Mouse (Mus musculus) stomach, embryonic 15.5 days (tissue): Measurements from ENCODE around the gene Gm16253. TPM values are rescaled to one million over a fixed set of nuclear protein-coding genes. Genes with fewer than 3 reads are reported as not detected.

ENCODE experiments used
- ATAC-seq: fragments of 200-750 bp; cut with Nextera tagmentation; 2 replicates; pipeline ENCODE4 v1.8.0; 2017; ENCODE audit warnings: low read depth, moderate number of reproducible peaks, moderate TSS enrichment; ENCODE audit not compliant: insufficient read depth, low FRiP score
- H3K27ac ChIP-seq: fragments of 300-500 bp; sonication (generic); 2 replicates; pipeline ENCODE4 v1.5.1; 2015; ENCODE audit warnings: mild to moderate bottlenecking, inconsistent platforms
- H3K27me3 ChIP-seq: fragments of 300-500 bp; sonication (generic); replicated peaks from 2 replicates; pipeline ENCODE4 v1.6.1; 2015; ENCODE audit warnings: inconsistent platforms
- H3K36me3 ChIP-seq: fragments of 300-500 bp; sonication (generic); 2 replicates; pipeline ENCODE4 v1.6.1; 2015; ENCODE audit warnings: inconsistent platforms
- H3K4me1 ChIP-seq: fragments of 300-500 bp; sonication (generic); 2 replicates; pipeline ENCODE4 v1.6.1; 2015; ENCODE audit warnings: inconsistent platforms
- H3K4me2 ChIP-seq: fragments of 300-500 bp; sonication (generic); 2 replicates; pipeline ENCODE4 v1.6.1; 2015; ENCODE audit warnings: mild to moderate bottlenecking, inconsistent platforms
- H3K4me3 ChIP-seq: fragments of 300-500 bp; sonication (generic); replicated peaks from 2 replicates; pipeline ENCODE4 v1.5.1; 2015; ENCODE audit warnings: inconsistent platforms
- H3K9ac ChIP-seq: fragments of 300-500 bp; sonication (generic); 2 replicates; pipeline ENCODE4 v1.6.1; 2015; ENCODE audit warnings: inconsistent platforms
- H3K9me3 ChIP-seq: fragments of 300-500 bp; sonication (generic); 2 replicates; pipeline ENCODE4 v1.6.1; 2016; ENCODE audit warnings: inconsistent platforms
- WGBS: fragments of 180-500 bp; shearing (Covaris S2); methylation state at CpG from one replicate; pipeline ENCODE4 v1.1.7; 2015; 5-methylcytosine and 5-hydroxymethylcytosine counted together
- polyA plus RNA-seq: library from polyadenylated mRNA; unstranded; fragments of >200 nt; fragmentation: Nextera tagmentation; extraction: Ambion mirVana; gene quantifications from 2 replicates; pipeline ENCODE4 v1.2.1, GENCODE M21; 2015

Gene Gm16253
- 1.6 and 1.8 TPM in 2 replicates for polyA plus RNA-seq

DNA sequence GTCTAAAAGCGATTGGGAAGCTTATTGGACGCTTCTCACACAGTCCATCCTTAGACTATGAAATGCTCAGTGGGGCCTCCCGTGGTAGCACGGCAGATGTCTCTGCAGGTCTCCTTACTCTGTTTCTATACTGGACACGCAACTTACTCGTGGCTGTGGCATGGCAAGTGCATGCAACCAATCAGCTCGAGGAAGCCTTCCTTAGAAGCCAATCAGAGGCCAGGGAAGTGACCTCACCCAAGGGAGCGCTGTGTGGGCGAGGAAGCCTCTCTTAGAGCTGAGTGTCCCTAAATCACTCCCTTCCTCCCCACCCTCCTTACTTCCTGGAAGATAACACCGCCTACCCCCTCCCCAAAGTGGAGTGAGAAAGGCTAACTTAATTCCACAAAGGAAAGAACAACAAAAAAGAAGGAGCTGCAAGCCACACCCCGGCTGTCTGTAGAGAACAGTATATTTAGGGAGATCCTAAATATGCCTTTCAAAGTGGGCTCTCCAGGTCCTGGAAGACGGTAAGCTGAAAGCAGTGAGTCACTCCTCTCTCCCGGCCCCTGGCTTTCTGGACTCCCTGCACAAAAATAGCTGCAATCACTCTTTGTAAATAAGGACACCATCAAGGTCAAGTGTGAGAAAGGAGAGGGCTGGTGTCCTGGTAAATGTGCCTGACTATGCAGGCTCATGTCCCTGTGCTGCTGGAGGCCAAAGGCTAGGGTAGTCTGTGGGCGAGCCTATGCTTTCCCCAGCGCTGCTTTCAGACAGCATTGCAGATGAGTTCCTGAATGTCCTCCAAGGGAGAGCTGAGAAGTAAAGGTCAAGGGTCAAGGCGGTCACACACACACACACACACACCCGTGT lies at the start of gene Gm16253:
Gm16253 (plus strand) TSS at position 295 of the 852 bp plus-strand sequence.
- H3K4me3 ChIP-seq: peak within 1 kb of the TSS; percentile 18
- peak within 1 kb of the TSS; percentile 46 for H3K4me2 ChIP-seq
- peak within 1 kb of the TSS; percentile 93 for H3K27ac ChIP-seq
- peaks cover 27% of the 10 kb centered on the region for H3K4me1 ChIP-seq
- 14% methylated on average over 17 of the region's 17 CpGs for WGBS
- no peak within 1 kb of the TSS; the same call in 1 of the 2 replicates for H3K9ac ChIP-seq
- H3K36me3 ChIP-seq: no peaks in the 10 kb centered on the region
- peak; percentile 88 for ATAC-seq
- no peaks in the 10 kb centered on the region for H3K9me3 ChIP-seq
- H3K27me3 ChIP-seq: no peaks in the 10 kb centered on the region

DNA sequence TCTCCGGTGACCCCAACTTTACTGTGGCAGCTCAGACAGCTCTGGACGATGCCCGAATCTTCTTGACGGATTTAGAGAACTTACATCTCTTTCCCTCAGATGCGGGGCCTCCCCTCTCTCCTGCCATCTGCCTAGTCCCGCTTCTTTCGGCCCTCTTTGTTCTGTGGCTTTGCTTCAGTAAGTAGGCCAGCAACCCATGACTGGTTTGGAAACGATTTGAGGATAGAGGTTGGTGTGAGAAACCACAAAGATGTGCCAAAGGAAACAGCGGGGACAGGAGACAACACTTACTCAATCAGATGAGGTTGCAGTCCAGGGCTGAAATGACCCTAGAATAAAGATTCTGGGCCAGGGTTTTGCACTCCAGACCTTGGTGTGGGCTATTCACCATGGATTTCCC lies 48.3 kb upstream of the Gm16253 start:
- Histone ChIP-seq H3K36me3 (no peaks in the 10 kb centered on the region), H3K27ac (no peak overlapping the region), H3K4me2 (no peak overlapping the region), H3K27me3 (peaks cover 32% of the 10 kb centered on the region), H3K4me1 (peaks cover 7% of the 10 kb centered on the region), H3K9me3 (no peaks in the 10 kb centered on the region), H3K4me3 (no peak overlapping the region), H3K9ac (no peak overlapping the region)
- 49% methylated on average over 9 of the region's 9 CpGs for WGBS
- ATAC-seq: no peak

DNA sequence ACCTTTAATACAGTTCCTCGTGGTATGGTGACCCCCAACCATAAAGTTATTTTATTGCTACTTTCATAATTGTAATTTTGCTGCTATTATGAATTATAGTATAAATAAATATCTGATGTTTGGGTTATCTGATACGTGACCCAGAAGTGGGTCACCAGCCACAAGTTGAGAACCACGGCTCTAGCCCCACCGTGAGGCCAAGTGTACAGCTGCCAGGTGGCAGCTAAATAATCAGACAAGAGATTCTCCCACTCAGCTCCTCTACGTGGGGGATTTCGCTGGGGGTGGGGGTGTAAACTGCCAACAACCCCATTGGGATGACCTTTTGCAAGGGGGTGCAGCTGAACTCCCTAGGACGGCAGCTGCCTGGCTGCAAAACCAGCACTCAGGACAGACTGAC lies 44.7 kb upstream of the Gm16253 start:
- no peak for ATAC-seq
- WGBS: 51% methylated on average over 7 of the region's 7 CpGs
- no peaks in the 10 kb centered on the region for H3K36me3 ChIP-seq

DNA sequence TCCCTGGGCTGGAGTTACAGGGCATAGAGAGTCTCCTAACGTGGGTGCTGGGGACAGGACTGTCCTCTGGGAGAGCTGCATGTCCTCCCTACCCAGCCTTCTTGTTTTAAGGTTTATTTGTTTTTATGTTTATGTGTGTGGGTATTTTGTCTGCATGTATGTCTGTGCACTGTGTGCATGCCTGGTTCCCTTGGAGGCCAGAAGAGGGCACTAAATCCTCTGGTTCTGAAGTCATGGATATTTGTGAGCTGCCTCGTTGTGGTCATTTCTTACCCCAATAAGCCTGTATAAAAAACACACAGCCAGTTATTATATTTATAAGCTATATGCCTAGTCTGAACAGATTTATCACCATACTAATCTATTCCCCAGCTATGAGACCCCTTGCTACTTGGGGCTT lies 42.5 kb upstream of the Gm16253 start:
- H3K36me3 ChIP-seq: no peaks in the 10 kb centered on the region
- no peak overlapping the region for H3K4me2 ChIP-seq
- H3K9me3 ChIP-seq: no peaks in the 10 kb centered on the region
- WGBS: 61% methylated on average over 2 of the region's 2 CpGs
- no peaks in the 10 kb centered on the region for H3K4me1 ChIP-seq
- H3K27me3 ChIP-seq: no peaks in the 10 kb centered on the region
- H3K27ac ChIP-seq: no peak overlapping the region
- ATAC-seq: no peak
- no peak overlapping the region for H3K9ac ChIP-seq
- no peak overlapping the region for H3K4me3 ChIP-seq

More for the DNA sequence above, 44.7 kb upstream of the Gm16253 start:
- peaks cover 17% of the 10 kb centered on the region for H3K27me3 ChIP-seq
- no peak overlapping the region for H3K27ac ChIP-seq
- no peak overlapping the region for H3K4me2 ChIP-seq
- H3K4me1 ChIP-seq: peaks cover 4% of the 10 kb centered on the region
- no peak overlapping the region for H3K9ac ChIP-seq
- H3K9me3 ChIP-seq: no peaks in the 10 kb centered on the region
- H3K4me3 ChIP-seq: no peak overlapping the region

DNA sequence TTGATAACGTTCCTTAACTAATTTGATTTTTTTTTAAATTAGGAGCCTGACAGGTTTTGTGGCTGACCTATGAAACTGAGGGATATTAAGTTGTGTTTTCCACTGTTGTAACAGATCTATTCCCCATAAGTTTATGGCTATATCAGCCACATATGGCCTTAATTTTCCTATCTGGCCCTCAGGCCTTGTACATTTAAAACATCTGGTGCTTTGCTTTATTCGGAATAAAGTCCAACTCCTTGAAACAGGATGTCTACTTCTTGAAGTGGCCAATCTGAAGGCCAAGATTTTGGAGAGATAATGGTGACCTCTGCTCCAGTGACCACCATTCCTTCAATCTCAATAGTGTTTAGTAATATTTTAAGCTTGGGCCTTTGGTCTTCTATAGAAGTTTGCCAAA lies 37.5 kb upstream of the Gm16253 start:
- WGBS: 68% methylated on average over 2 of the region's 2 CpGs
- ATAC-seq: no peak
- Histone ChIP-seq H3K9me3 (no peaks in the 10 kb centered on the region), H3K4me1 (no peaks in the 10 kb centered on the region), H3K27me3 (no peaks in the 10 kb centered on the region), H3K4me2 (no peak overlapping the region), H3K27ac (no peak overlapping the region), H3K4me3 (no peak overlapping the region), H3K9ac (no peak overlapping the region), H3K36me3 (no peaks in the 10 kb centered on the region)

DNA sequence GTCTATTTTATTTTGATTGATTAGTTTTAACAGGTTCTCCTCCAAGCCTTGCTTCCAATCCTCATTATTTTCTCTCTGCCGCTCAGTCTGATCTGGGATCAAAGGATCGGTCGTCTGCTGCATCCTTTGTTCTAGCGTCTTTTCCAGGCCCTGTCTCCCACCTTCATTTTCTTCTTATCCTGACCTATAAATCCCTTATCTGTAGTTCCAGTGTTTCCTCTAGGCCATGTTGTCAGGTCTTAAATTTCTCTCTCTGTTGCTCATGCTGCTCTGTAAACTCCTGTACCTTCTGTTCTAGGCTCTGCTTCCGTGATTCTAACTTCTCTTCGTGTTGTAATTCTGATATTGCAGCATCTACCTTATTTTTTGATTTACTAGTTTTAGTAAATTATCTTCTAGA lies 36.0 kb upstream of the Gm16253 start:
- Histone ChIP-seq H3K4me2 (no peak overlapping the region), H3K4me1 (no peaks in the 10 kb centered on the region)

DNA sequence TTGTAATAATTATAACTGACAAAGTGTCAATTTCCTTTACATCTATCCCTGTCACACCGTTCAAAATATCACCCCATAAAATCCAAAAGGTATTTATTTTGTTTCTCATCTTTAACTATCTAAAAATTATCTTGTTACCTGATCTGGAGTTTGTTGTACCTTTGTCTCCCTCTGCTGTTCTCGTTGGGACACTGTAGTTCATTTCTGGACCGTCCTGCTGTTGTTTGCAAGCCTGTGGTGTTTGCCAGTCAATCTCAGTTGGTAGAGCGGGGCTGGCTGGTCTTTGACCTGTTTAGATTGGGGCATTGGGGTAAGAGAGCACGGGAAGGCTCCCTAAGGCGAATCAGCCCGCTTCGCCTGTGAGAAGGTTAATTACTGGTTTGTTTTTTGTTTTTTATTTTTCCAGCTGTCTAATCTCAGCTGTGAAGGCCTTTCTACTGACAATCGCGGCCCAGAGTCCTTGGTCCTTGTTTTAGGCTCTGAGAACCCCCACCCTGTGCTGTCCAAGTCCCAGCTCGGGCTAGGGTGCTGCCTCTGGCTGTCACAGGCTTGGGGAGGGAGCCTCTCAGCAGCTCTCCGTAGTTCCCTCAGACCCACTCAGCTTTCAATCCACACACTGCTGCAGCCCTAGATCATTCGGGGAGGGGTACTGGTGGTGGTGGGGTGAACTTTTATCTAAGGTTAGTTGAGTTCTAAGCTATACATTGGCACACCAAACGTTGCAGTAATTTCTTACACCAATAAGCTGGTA lies 35.3 kb upstream of the Gm16253 start:
- ATAC-seq: no peak
- Histone ChIP-seq H3K4me2 (no peak overlapping the region), H3K9ac (no peak overlapping the region), H3K36me3 (no peaks in the 10 kb centered on the region), H3K27ac (no peak overlapping the region), H3K9me3 (no peaks in the 10 kb centered on the region), H3K4me1 (no peaks in the 10 kb centered on the region), H3K27me3 (no peaks in the 10 kb centered on the region), H3K4me3 (no peak overlapping the region)
- 20% methylated on average over 14 of the region's 14 CpGs for WGBS

More for the DNA sequence above, 36.0 kb upstream of the Gm16253 start:
- Histone ChIP-seq H3K9ac (no peak overlapping the region), H3K36me3 (no peaks in the 10 kb centered on the region), H3K27ac (no peak overlapping the region), H3K4me3 (no peak overlapping the region), H3K27me3 (no peaks in the 10 kb centered on the region), H3K9me3 (no peaks in the 10 kb centered on the region)
- 50% methylated on average over 6 of the region's 6 CpGs for WGBS
- ATAC-seq: no peak

DNA sequence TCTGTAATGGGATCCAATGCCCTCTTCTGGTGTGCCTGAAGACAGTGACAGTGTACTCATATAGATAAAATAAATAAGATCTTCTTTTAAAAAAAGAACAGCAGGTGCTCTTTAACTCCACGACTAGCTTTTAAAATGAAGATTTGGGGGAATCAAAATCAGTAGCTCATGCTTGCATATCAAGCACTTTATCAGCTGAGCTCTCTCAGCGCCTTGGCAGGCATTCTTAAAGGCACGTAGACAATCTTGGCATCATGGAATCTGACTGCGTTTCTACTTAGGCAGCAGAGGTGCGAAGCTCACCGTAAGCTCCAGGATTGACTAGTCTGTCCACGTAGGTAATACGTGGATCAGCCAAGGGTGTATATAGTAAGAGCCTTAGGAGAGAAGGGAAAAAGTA lies 34.2 kb upstream of the Gm16253 start:
- no peak overlapping the region for H3K27ac ChIP-seq
- H3K4me3 ChIP-seq: no peak overlapping the region
- H3K27me3 ChIP-seq: no peaks in the 10 kb centered on the region
- ATAC-seq: no peak
- 73% methylated on average over 8 of the region's 8 CpGs for WGBS
- H3K4me2 ChIP-seq: no peak overlapping the region
- H3K9me3 ChIP-seq: no peaks in the 10 kb centered on the region
- H3K9ac ChIP-seq: no peak overlapping the region
- 0 out of 2 replicates have a peak, but pooled peaks cover 1% of the 10 kb centered on the region for H3K4me1 ChIP-seq
- H3K36me3 ChIP-seq: no peaks in the 10 kb centered on the region

DNA sequence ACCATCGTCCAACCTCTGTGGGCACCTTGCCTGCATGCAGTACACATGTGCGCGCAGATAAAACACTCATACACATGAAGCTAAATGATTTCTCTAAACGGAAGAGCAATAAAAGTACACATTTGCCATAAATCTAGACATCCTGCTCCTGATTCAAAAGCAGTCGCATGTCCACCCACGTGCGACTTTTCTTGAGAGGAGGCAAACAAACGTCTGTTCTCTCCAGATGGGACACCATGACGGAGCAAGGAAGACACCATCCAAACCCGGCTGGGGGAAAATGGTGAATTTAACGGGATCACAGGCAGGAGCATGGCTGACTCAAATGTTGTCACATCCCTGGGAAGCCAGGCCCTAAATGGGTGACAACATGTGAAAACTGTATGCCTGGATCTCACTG lies 33.4 kb upstream of the Gm16253 start:
- H3K27me3 ChIP-seq: no peaks in the 10 kb centered on the region
- no peaks in the 10 kb centered on the region for H3K9me3 ChIP-seq
- H3K4me2 ChIP-seq: no peak overlapping the region
- H3K4me1 ChIP-seq: 0 out of 2 replicates have a peak, but pooled peaks cover 3% of the 10 kb centered on the region
- H3K4me3 ChIP-seq: no peak overlapping the region
- no peaks in the 10 kb centered on the region for H3K36me3 ChIP-seq
- no peak for ATAC-seq
- no peak overlapping the region for H3K9ac ChIP-seq
- H3K27ac ChIP-seq: no peak overlapping the region
- 85% methylated on average over 11 of the region's 11 CpGs for WGBS

DNA sequence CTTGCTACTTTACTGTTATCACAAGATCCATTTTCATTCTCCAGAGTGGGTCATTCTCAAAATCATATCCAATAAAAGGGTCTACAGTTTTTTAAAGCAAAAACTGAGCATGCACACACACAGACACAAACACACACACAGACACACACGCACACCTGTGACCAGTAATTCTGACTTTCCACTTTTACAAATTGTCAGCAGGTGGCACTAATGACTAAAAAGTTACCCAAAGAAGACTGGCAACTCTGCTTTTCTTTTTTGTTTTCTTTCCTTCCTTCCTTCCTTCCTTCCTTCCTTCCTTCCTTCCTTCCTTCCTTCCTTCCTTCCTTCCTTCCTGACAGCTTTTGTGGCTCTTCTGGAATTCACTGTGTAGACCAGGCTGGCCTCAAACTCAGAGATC lies 31.2 kb upstream of the Gm16253 start:
- WGBS: 37% methylated on average over 1 of the region's 1 CpGs
- H3K9me3 ChIP-seq: no peaks in the 10 kb centered on the region
- ATAC-seq: no peak
- 0 out of 2 replicates have a peak, but pooled peaks cover 3% of the 10 kb centered on the region for H3K4me1 ChIP-seq
- H3K27ac ChIP-seq: no peak overlapping the region
- no peak overlapping the region for H3K4me3 ChIP-seq
- no peaks in the 10 kb centered on the region for H3K27me3 ChIP-seq
- no peaks in the 10 kb centered on the region for H3K36me3 ChIP-seq
- H3K9ac ChIP-seq: no peak overlapping the region
- H3K4me2 ChIP-seq: no peak overlapping the region

DNA sequence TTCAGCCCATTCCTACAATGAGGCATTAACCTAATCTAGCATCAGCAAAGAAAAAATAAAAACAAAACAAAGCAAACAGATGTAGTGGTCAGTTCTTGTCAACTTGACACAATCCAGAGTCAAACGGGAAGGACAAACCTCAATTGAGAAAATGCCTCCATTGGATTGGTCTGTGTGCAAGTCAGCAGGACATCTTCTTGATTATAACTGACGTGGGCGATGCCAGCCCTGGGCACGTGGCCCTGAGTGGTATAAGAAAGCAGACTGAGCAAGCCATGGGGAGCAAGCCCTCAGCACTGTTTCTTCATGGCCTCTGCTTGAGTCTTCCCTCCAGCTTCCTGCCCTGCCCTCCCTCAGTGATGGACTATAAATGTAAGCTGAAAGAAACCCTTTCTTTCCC lies 29.9 kb upstream of the Gm16253 start:
- Histone ChIP-seq H3K9ac (no peak overlapping the region), H3K4me3 (no peak overlapping the region), H3K9me3 (no peaks in the 10 kb centered on the region), H3K4me1 (0 out of 2 replicates have a peak, but pooled peaks cover 3% of the 10 kb centered on the region), H3K27me3 (no peaks in the 10 kb centered on the region), H3K27ac (no peak overlapping the region), H3K36me3 (no peaks in the 10 kb centered on the region), H3K4me2 (peak overlapping the region; percentile 8; the same call in 1 of the 2 replicates)
- ATAC-seq: no peak
- WGBS: 45% methylated on average over 4 of the region's 4 CpGs

DNA sequence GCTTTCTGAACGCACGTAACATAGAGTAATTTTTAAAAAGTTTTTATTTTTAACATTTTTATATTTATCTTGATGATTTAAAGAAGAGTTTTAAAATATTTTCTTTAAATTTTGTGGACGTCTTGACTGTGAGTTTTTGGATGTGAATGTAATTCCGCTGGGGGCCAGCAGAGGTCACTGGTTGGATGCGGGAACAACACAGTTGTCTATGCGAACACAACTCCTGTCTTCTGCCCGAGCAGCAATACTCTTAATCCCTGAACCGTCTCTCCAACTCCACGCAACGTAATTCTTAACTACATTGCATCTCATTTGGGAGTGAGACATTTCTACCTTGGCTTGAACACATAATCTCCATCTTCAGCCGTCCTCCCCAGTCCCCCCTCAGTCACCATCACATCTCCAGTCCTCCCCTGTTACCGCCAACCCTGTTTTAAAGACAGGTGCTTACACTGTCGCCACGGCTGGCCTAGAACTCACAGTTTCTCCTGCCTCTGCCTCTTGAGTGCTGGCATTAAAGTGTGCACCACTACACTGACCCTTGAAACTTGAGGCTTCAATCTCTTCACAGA lies 29.3 kb upstream of the Gm16253 start:
- no peak overlapping the region for H3K4me3 ChIP-seq
- no peaks in the 10 kb centered on the region for H3K36me3 ChIP-seq
- 0 out of 2 replicates have a peak, but pooled peaks cover 3% of the 10 kb centered on the region for H3K4me1 ChIP-seq
- no peaks in the 10 kb centered on the region for H3K9me3 ChIP-seq
- 8% methylated on average over 14 of the region's 14 CpGs for WGBS
- no peak overlapping the region for H3K9ac ChIP-seq
- ATAC-seq: no peak
- H3K27ac ChIP-seq: no peak overlapping the region
- no peaks in the 10 kb centered on the region for H3K27me3 ChIP-seq
- peak overlapping the region; percentile 36; the same call in 1 of the 2 replicates for H3K4me2 ChIP-seq
